Mouse (Mus musculus): ENCODE data around the gene Pofut2. TPM values are rescaled to one million over a fixed set of nuclear protein-coding genes. Genes with fewer than 3 reads are reported as not detected.

Gene Pofut2
- polyA plus RNA-seq (2015; fragmentation: Illumina TruSeq; extraction: RNeasy Lipid Tissue Mini Kit (QIAGEN cat#74804); ENCODE audit: insufficient read depth, low read depth, low replicate concordance), result 20.1 TPM

GRCm38 (mm10) chr10:77258704-77259621 is at the start of gene Pofut2:
TSS of gene Pofut2 (plus strand) at chr10:77259218.

Other genes starting within 250 kb of the Pofut2 start
- gene Slc19a1, start 227.0 kb upstream of the Pofut2 start, polyA plus RNA-seq (2015; fragmentation: Illumina TruSeq; extraction: RNeasy Lipid Tissue Mini Kit (QIAGEN cat#74804); ENCODE audit: insufficient read depth, low read depth, low replicate concordance), result 2.3 TPM
- gene Col18a1, start 92.7 kb upstream of the Pofut2 start, polyA plus RNA-seq (2015; fragmentation: Illumina TruSeq; extraction: RNeasy Lipid Tissue Mini Kit (QIAGEN cat#74804); ENCODE audit: insufficient read depth, low read depth, low replicate concordance), result 10.9 TPM
- gene Adarb1, start 159.1 kb downstream of the Pofut2 start, polyA plus RNA-seq (2015; fragmentation: Illumina TruSeq; extraction: RNeasy Lipid Tissue Mini Kit (QIAGEN cat#74804); ENCODE audit: insufficient read depth, low read depth, low replicate concordance), result 5.1 TPM

Data from pancreas, adult 10 weeks (tissue).